Comparison of ENCODE assay signal across 8 mouse cellular contexts in the genomic region with DNA sequence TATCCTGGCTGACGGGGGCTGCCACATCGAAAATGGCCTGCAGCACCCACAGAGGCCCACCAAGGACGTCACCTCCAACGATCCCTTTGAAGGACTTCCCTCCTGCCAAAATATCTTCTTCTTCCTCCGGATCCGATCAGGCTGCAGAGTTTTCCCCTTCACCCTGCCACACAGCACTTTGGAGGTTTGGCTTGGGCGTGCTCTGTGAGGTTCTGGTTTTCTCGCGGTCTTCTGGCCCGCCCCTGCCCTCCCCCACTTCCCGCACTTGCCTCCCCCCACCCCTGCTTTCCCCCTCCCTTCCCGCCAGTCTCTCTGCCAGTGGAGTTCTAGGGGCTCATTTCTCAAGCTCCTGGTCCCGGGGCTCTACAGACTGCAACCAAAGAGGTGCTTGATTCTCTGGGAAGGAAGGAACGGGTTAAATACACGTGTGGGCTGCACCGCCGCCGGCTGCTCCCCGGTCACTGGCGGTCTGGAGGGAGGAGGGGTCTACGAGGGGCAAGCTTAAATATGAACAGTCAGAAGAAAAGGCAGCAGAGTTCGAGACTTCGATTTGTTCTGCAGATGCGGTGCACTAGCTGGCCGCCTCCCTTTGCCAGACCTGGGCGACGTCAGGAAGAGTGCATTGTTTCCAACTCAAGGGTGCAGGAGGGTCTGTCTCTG. TPM values are rescaled to one million over a fixed set of nuclear protein-coding genes. Genes with fewer than 3 reads are reported as not detected.
DNase-seq lines count a peak whose midpoint lies in the region; ATAC-seq lines count a peak whose summit lies in the region.

Gene Ntf3, minus strand, starts transcription at position 363 of the 660 bp plus-strand sequence.

- H3K9me3 ChIP-seq in embryonic facial prominence, embryonic 12.5 days = no peaks in the 10 kb centered on the region
- no peaks in the 10 kb centered on the region for H3K9me3 ChIP-seq in hindbrain, embryonic 10.5 days
- no peaks in the 10 kb centered on the region for H3K9me3 ChIP-seq in midbrain, embryonic 12.5 days

- H3K4me2 ChIP-seq in embryonic facial prominence, embryonic 12.5 days (replicated peaks) = peak within 1 kb of the TSS; percentile 82
- H3K4me2 ChIP-seq in midbrain, embryonic 12.5 days (replicated peaks) = peak within 1 kb of the TSS; percentile 57

- peak; percentile 64 for ATAC-seq in embryonic facial prominence, embryonic 12.5 days (ENCODE audit: insufficient number of reproducible peaks, insufficient read depth, low FRiP score, low TSS enrichment)
- peak; percentile 7; the same call in 1 of the 2 replicates for ATAC-seq in midbrain, embryonic 12.5 days (ENCODE audit: low FRiP score, low read depth)

- under 1% methylated on average over 27 of the region's 27 CpGs for WGBS in embryonic facial prominence, embryonic 12.5 days
- WGBS in hindbrain, embryonic 10.5 days = under 1% methylated on average over 27 of the region's 27 CpGs
- WGBS in midbrain, embryonic 12.5 days = under 1% methylated on average over 27 of the region's 27 CpGs

- H3K9ac ChIP-seq in embryonic facial prominence, embryonic 12.5 days = peak within 1 kb of the TSS; percentile 52
- H3K9ac ChIP-seq in midbrain, embryonic 12.5 days (replicated peaks) = peak within 1 kb of the TSS; percentile 34

- H3K4me3 ChIP-seq in embryonic facial prominence, embryonic 12.5 days = peak within 1 kb of the TSS; percentile 56
- peak within 1 kb of the TSS; percentile 57 for H3K4me3 ChIP-seq in hindbrain, embryonic 10.5 days
- H3K4me3 ChIP-seq in midbrain, embryonic 12.5 days = peak within 1 kb of the TSS; percentile 36

- H3K27ac ChIP-seq in embryonic facial prominence, embryonic 12.5 days = peak within 1 kb of the TSS; percentile 80
- peak within 1 kb of the TSS; percentile 70 for H3K27ac ChIP-seq in hindbrain, embryonic 10.5 days
- no peak within 1 kb of the TSS for H3K27ac ChIP-seq in midbrain, embryonic 12.5 days (replicated peaks)

- peaks cover 27% of the 10 kb centered on the region for H3K4me1 ChIP-seq in embryonic facial prominence, embryonic 12.5 days
- H3K4me1 ChIP-seq in hindbrain, embryonic 10.5 days (replicated peaks) = peaks cover 58% of the 10 kb centered on the region
- H3K4me1 ChIP-seq in midbrain, embryonic 12.5 days = peaks cover 50% of the 10 kb centered on the region

- H3K27me3 ChIP-seq in embryonic facial prominence, embryonic 12.5 days = 0 out of 2 replicates have a peak, but pooled peaks cover 3% of the 10 kb centered on the region
- H3K27me3 ChIP-seq in hindbrain, embryonic 10.5 days (ENCODE audit: insufficient read depth, poor library complexity, severe bottlenecking) = peaks cover 63% of the 10 kb centered on the region
- peaks cover 64% of the 10 kb centered on the region for H3K27me3 ChIP-seq in midbrain, embryonic 12.5 days

- H3K36me3 ChIP-seq in embryonic facial prominence, embryonic 12.5 days = no peaks in the 10 kb centered on the region
- no peaks in the 10 kb centered on the region for H3K36me3 ChIP-seq in hindbrain, embryonic 10.5 days
- no peaks in the 10 kb centered on the region for H3K36me3 ChIP-seq in midbrain, embryonic 12.5 days

- DNase-seq in gastrocnemius, adult 18-20 months (ENCODE audit: low spot score) = peak; percentile 22
- no peak for DNase-seq in gastrocnemius, postnatal 25 days
- DNase-seq in hindbrain, embryonic 10.5 days (ENCODE audit: low spot score) = peak; percentile 66
- no peak for DNase-seq in thymus, postnatal 25 days
- no peak for DNase-seq in left cerebral cortex, adult 8-10 months (ENCODE audit: low spot score in 2 of 2)
- DNase-seq in frontal cortex, postnatal 10 days (ENCODE audit: low spot score in 2 of 2) = no peak

RNA-seq across cellular contexts. Expression of gene Ntf3, which starts in this region (rescaled TPM):
- 1 to 10 TPM; 1.5 to 1.8 TPM for total RNA-seq in gastrocnemius, adult 18-20 months (2021)
- 1 to 10 TPM; 1.2 to 1.4 TPM for total RNA-seq in gastrocnemius, postnatal 25 days (2021)
- 30.2 and 32.3 TPM in 2 replicates for polyA plus RNA-seq in embryonic facial prominence, embryonic 12.5 days (2016; fragmentation: Nextera tagmentation; extraction: Ambion mirVana)
- 6.0 and 8.5 TPM in 2 replicates for polyA plus RNA-seq in hindbrain, embryonic 10.5 days (2016; fragmentation: Nextera tagmentation; extraction: Ambion mirVana)
- polyA plus RNA-seq in midbrain, embryonic 12.5 days (2016; fragmentation: Nextera tagmentation; extraction: Ambion mirVana) = 2.3 and 3.6 TPM in 2 replicates
- 1 to 10 TPM; 2.1 to 2.5 (median 2.3) TPM for total RNA-seq in left cerebral cortex, adult 8-10 months (2022)

Comparison
In these comparisons a context has a peak if more than half of its experiments do, and no peak if none do; other contexts are left out.
1. DNase-seq: peak in gastrocnemius, adult 18-20 months (single experiment) and hindbrain, embryonic 10.5 days (single experiment); none in gastrocnemius, postnatal 25 days (single experiment), thymus, postnatal 25 days (single experiment), left cerebral cortex, adult 8-10 months (0 of 2) and frontal cortex, postnatal 10 days (0 of 2).
2. Peak in every context shown above with its lines, with median percentiles within 50 percentile points of each other: H3K4me3 ChIP-seq.